Mouse (Mus musculus) lung, adult 2 months (tissue): ENCODE measurements around the gene Slc32a1.

Experiments used
- CTCF ChIP-seq: fragments of 200-500 bp; IDR thresholded peaks from 2 replicates; pipeline ENCODE4 v1.5.1; 2011; ENCODE audit warnings: mild to moderate bottlenecking, low read length, control low read depth; ENCODE audit not compliant: insufficient read depth
- POLR2A ChIP-seq: fragments of 200-500 bp; IDR thresholded peaks from 2 replicates; pipeline ENCODE4 v1.6.1; 2011; ENCODE audit warnings: low read depth, mild to moderate bottlenecking, control low read depth, low read length, borderline replicate concordance; ENCODE audit errors: extremely low read depth

DNA sequence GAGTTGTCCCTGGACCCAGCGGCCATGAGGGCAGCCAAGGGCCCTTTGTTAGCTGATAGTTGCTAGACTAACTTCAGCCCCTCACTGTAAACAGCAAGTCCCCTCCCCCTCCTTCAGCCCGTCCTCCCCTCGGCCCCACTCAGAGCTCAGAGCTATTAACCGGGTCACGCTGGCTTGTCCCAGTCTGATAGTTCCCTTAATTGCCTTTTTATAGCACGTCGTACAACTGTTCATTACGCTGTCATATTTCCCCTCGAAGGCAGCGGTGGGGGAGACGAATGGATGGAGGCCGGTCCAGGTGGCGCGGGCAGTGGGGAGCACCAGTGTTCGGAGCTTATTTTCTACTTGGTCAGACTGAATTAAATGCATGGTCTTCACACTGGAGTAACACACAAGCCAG lies 7.9 kb upstream of the Slc32a1 start:
- TF ChIP-seq POLR2A: no peak
- no peak for TF ChIP-seq CTCF
